22 mouse cellular contexts compared by ENCODE assay signal in genomic region chr9:58934776-58935175, GRCm38 (mm10).
A peak's percentile ranks its signal among the peaks of the same experiment; 100 is the strongest.
DNase-seq lines count a peak whose midpoint lies in the region; ATAC-seq and TF ChIP-seq lines count a peak whose summit lies in the region.
"Had no signal": no experiment of that assay in that cellular context is flagged by ENCODE, and none has a peak within 500 bp of the region (broad histone marks: within the 10 kb centered on the region; RNA-seq: fewer than 3 reads in every experiment).

No protein-coding gene starts in this region.

- H3K4me2 ChIP-seq in embryonic facial prominence, embryonic 14.5 days (ENCODE audit: low read depth, low read length), result no peak overlapping the region
- H3K4me2 ChIP-seq in limb, embryonic 14.5 days (replicated peaks; ENCODE audit: low read depth, low read length, severe bottlenecking), result no peak overlapping the region
- no peak overlapping the region for H3K4me2 ChIP-seq in lung, postnatal 0 days (replicated peaks; ENCODE audit: low read depth, low read length)
- H3K4me2 ChIP-seq: embryonic facial prominence, embryonic 13.5 days; forebrain, embryonic 12.5 days had no signal

- 57% methylated on average over 2 of the region's 2 CpGs for WGBS in embryonic facial prominence, embryonic 14.5 days
- 86% methylated on average over 2 of the region's 2 CpGs for WGBS in embryonic facial prominence, embryonic 10.5 days
- 67% methylated on average over 2 of the region's 2 CpGs for WGBS in limb, embryonic 14.5 days
- 83% methylated on average over 2 of the region's 2 CpGs for WGBS in limb, embryonic 10.5 days
- 41% methylated on average over 2 of the region's 2 CpGs for WGBS in lung, postnatal 0 days

- peak; percentile 25 for DNase-seq in embryonic facial prominence, embryonic 14.5 days (ENCODE audit: low spot score)
- DNase-seq in embryonic facial prominence, embryonic 10.5 days (ENCODE audit: low spot score), result no peak
- peak; percentile 7 for DNase-seq in limb, embryonic 14.5 days (ENCODE audit: low spot score)
- DNase-seq in limb, embryonic 10.5 days (ENCODE audit: low spot score), result no peak
- peak; percentile 26 for DNase-seq in lung, postnatal 0 days (ENCODE audit: low spot score)
- no peak for DNase-seq in lung, postnatal 4 days
- peak; percentile 7 for DNase-seq in fat pad, adult 2 months (ENCODE audit: extremely low read depth, low read depth, low spot score)
- DNase-seq in left cerebral cortex, adult 11 months (ENCODE audit: low spot score), result no peak
- DNase-seq: adrenal gland, adult 8-10 months; adrenal gland, postnatal 14 days; adrenal gland, postnatal 36 days; cerebellum, adult 11-12 months; cerebellum, adult 2 months; cerebellum, adult 9-10 months; cerebellum, postnatal 10 days; cerebellum, postnatal 25 days had no signal

- H3K4me3 ChIP-seq in embryonic facial prominence, embryonic 14.5 days (ENCODE audit: low read depth, low read length), result no peak overlapping the region
- no peak overlapping the region for H3K4me3 ChIP-seq in embryonic facial prominence, embryonic 10.5 days
- no peak overlapping the region for H3K4me3 ChIP-seq in limb, embryonic 14.5 days (replicated peaks; ENCODE audit: low read length)
- no peak overlapping the region for H3K4me3 ChIP-seq in limb, embryonic 10.5 days
- H3K4me3 ChIP-seq in lung, postnatal 0 days (ENCODE audit: low read depth, low read length), result no peak overlapping the region
- H3K4me3 ChIP-seq: embryonic facial prominence, embryonic 13.5 days; forebrain, embryonic 10.5 days; forebrain, embryonic 12.5 days had no signal

- no peak overlapping the region for H3K9ac ChIP-seq in embryonic facial prominence, embryonic 14.5 days (ENCODE audit: low read depth, low read length)
- no peak overlapping the region for H3K9ac ChIP-seq in limb, embryonic 14.5 days (ENCODE audit: low read depth, low read length, severe bottlenecking)
- H3K9ac ChIP-seq in lung, postnatal 0 days (replicated peaks; ENCODE audit: low read depth), result no peak overlapping the region
- H3K9ac ChIP-seq: embryonic facial prominence, embryonic 13.5 days; forebrain, embryonic 12.5 days had no signal

- no peaks in the 10 kb centered on the region for H3K4me1 ChIP-seq in embryonic facial prominence, embryonic 14.5 days (ENCODE audit: control insufficient read depth, insufficient read depth, low read length)
- no peaks in the 10 kb centered on the region for H3K4me1 ChIP-seq in embryonic facial prominence, embryonic 10.5 days
- no peaks in the 10 kb centered on the region for H3K4me1 ChIP-seq in limb, embryonic 14.5 days (ENCODE audit: control insufficient read depth, insufficient read depth, low read length)
- H3K4me1 ChIP-seq in limb, embryonic 10.5 days, result no peaks in the 10 kb centered on the region
- no peaks in the 10 kb centered on the region for H3K4me1 ChIP-seq in lung, postnatal 0 days (ENCODE audit: insufficient read depth, low read depth, low read length)
- H3K4me1 ChIP-seq: forebrain, embryonic 10.5 days; forebrain, embryonic 12.5 days had no signal

- TF ChIP-seq EP300 in lung, postnatal 0 days (IDR thresholded peaks at IDR 0.05), result no peak

- H3K27me3 ChIP-seq in embryonic facial prominence, embryonic 14.5 days (replicated peaks; ENCODE audit: control insufficient read depth, insufficient read depth, low read length), result no peaks in the 10 kb centered on the region
- H3K27me3 ChIP-seq in embryonic facial prominence, embryonic 10.5 days (replicated peaks; ENCODE audit: low read depth, poor library complexity, severe bottlenecking), result no peaks in the 10 kb centered on the region
- H3K27me3 ChIP-seq in limb, embryonic 14.5 days (ENCODE audit: control insufficient read depth, insufficient read depth, low read length), result no peaks in the 10 kb centered on the region
- no peaks in the 10 kb centered on the region for H3K27me3 ChIP-seq in limb, embryonic 10.5 days (ENCODE audit: low read depth, poor library complexity, severe bottlenecking)
- no peaks in the 10 kb centered on the region for H3K27me3 ChIP-seq in lung, postnatal 0 days (replicated peaks; ENCODE audit: insufficient read depth, low read length)
- H3K27me3 ChIP-seq: embryonic facial prominence, embryonic 13.5 days; forebrain, embryonic 12.5 days; Patski had no signal

- no peak for TF ChIP-seq CTCF in lung, postnatal 0 days (IDR thresholded peaks at IDR 0.05)

- H3K9me3 ChIP-seq in embryonic facial prominence, embryonic 14.5 days (ENCODE audit: control insufficient read depth, low read length), result no peaks in the 10 kb centered on the region
- no peaks in the 10 kb centered on the region for H3K9me3 ChIP-seq in embryonic facial prominence, embryonic 10.5 days
- H3K9me3 ChIP-seq in limb, embryonic 14.5 days (ENCODE audit: control insufficient read depth, low read length), result no peaks in the 10 kb centered on the region
- no peaks in the 10 kb centered on the region for H3K9me3 ChIP-seq in limb, embryonic 10.5 days (replicated peaks)
- no peaks in the 10 kb centered on the region for H3K9me3 ChIP-seq in lung, postnatal 0 days (ENCODE audit: low read length)
- H3K9me3 ChIP-seq: embryonic facial prominence, embryonic 13.5 days; forebrain, embryonic 10.5 days; forebrain, embryonic 12.5 days had no signal

- TF ChIP-seq POLR2A in limb, embryonic 14.5 days (IDR thresholded peaks at IDR 0.05; ENCODE audit: borderline replicate concordance, extremely low read depth, insufficient read depth, insufficient read length), result no peak

- ATAC-seq in embryonic facial prominence, embryonic 14.5 days (ENCODE audit: low read depth), result no peak
- ATAC-seq in limb, embryonic 14.5 days (ENCODE audit: low FRiP score, low read depth), result no peak
- no peak for ATAC-seq in lung, postnatal 0 days
- ATAC-seq: activated CD4-positive, CD25-positive, alpha-beta regulatory T cell, adult 4 months; forebrain, embryonic 16.5 days; Patski had no signal

- H3K27ac ChIP-seq in embryonic facial prominence, embryonic 14.5 days (replicated peaks; ENCODE audit: low read depth, low read length), result no peak overlapping the region
- H3K27ac ChIP-seq in embryonic facial prominence, embryonic 10.5 days (replicated peaks), result no peak overlapping the region
- no peak overlapping the region for H3K27ac ChIP-seq in limb, embryonic 14.5 days (replicated peaks; ENCODE audit: low read depth, low read length)
- no peak overlapping the region for H3K27ac ChIP-seq in limb, embryonic 10.5 days
- no peak overlapping the region for H3K27ac ChIP-seq in lung, postnatal 0 days (ENCODE audit: low read length)
- H3K27ac ChIP-seq: embryonic facial prominence, embryonic 13.5 days; forebrain, embryonic 10.5 days; forebrain, embryonic 12.5 days had no signal

- peaks cover 18% of the 10 kb centered on the region for H3K36me3 ChIP-seq in embryonic facial prominence, embryonic 14.5 days (ENCODE audit: control insufficient read depth, insufficient read depth, low read length)
- H3K36me3 ChIP-seq in embryonic facial prominence, embryonic 10.5 days (replicated peaks), result peaks cover 25% of the 10 kb centered on the region
- H3K36me3 ChIP-seq in limb, embryonic 14.5 days (ENCODE audit: control insufficient read depth, insufficient read depth, low read length), result peaks cover 14% of the 10 kb centered on the region
- peaks cover 7% of the 10 kb centered on the region for H3K36me3 ChIP-seq in limb, embryonic 10.5 days
- H3K36me3 ChIP-seq in lung, postnatal 0 days (ENCODE audit: insufficient read depth, low read length), result no peaks in the 10 kb centered on the region

Comparison
In these comparisons a context has a peak if more than half of its experiments do, and no peak if none do; other contexts are left out.
1. DNase-seq: peak in embryonic facial prominence, embryonic 14.5 days (single experiment), limb, embryonic 14.5 days (single experiment), lung, postnatal 0 days (single experiment) and fat pad, adult 2 months (single experiment); none in embryonic facial prominence, embryonic 10.5 days (single experiment), limb, embryonic 10.5 days (single experiment), lung, postnatal 4 days (0 of 2) and left cerebral cortex, adult 11 months (single experiment).